Mouse (Mus musculus) mesoderm, embryonic 11.5 days (tissue): ENCODE results near the gene Gm16451.
"Not testable (repeated sequence)": the region's sequence is repeated elsewhere in the genome, so short reads cannot be mapped to it uniquely, and the experiment has no call there.

ENCODE experiments used
- DNase-seq: peaks from one replicate; pipeline ENCODE4 v3.0.0-alpha.2; 2012; ENCODE audit warnings: low read depth, low spot score

The Gm16451 gene

DNA sequence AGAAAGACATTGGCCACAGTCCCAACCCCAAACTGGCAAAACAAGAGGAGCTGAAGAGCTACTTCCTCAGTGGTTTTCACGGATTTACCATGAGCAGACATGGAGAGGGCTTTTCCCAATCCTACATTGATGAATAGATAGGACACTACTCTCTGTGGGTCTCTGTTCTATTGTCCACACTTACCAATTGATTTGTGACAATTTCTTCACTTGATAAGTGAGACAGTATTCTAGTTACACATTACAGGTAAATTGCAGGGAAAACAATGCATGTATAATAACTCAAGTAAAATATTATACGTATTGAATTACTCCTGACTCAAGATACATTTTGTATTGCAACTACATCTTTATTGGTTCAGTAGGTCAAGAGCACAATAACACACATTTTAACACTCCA lies at the start of gene Gm16451:
Gm16451 (minus strand) TSS at position 101 of the 400 bp plus-strand sequence.
- DNase-seq = not testable (repeated sequence)

DNA sequence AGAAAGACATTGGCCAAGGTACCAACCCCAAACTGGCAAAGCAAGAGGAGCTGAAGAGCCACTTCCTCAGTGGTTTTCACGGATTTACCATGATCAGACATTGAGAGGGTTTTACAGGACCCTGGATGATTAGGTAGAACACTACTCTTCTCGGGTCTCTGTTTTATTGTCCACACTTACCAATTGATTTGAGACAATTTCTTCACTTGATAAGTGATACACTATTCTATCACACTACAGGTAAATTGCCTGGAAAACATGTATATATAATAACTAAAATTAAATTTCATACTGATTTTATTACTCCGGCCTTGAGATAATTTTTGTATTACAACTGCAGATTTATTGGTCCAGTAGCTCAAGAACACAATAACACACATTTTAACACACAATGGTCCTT lies 45.9 kb upstream of the Gm16451 start, which contains the start of gene Vmn1r142:
Vmn1r142 (minus strand) TSS at position 101 of the 400 bp plus-strand sequence.
- DNase-seq = not testable (repeated sequence)

DNA sequence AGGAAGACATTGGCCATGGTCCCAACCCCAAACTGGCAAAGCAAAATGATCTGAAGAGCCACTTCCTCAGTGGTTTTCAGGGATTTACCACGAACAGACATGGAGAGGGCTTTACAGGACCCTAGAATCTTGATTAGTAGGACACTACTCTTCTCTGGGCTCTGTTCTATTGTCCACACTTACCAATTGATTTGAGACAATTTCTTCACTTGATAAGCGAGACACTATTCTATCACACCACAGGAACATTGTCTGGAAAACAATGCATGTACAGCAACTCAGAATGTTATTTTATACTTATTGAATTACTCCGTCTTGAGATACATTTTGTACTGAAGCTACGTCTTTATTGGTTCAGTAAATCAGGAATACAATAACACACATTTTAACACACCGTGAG lies 16.6 kb upstream of the Gm16451 start, which contains the start of gene Gm10666:
Gm10666 (minus strand) TSS at position 101 of the 400 bp plus-strand sequence.
- not testable (repeated sequence) for DNase-seq

DNA sequence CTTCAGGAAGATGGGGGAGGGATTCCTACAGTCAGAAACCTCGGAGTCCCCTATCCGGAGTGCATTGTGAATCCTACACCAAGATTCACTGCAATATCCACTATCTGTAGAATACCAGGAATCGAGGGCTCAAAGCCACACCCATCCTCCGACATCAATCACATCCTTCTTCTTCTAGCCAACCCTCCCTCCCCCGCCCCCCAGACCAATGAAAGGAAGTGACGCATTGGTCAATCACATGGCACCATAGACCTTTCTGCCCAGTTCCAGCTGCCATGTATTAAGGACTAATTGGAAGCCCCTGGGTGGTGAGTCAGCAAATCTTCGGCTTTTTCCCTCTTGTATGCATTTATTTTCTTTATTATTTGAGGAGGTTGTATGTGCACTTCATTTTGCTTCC lies 49.3 kb downstream of the Gm16451 start, which contains the start of gene Vmn1r139:
Vmn1r139 (plus strand) TSS at position 301 of the 400 bp plus-strand sequence.
- not testable (repeated sequence) for DNase-seq
